Mouse (Mus musculus): ENCODE results near the gene Mt2.
"Not testable (repeated sequence)": the region's sequence is repeated elsewhere in the genome, so short reads cannot be mapped to it uniquely, and the experiment has no call there.

Mt2 gene

DNA sequence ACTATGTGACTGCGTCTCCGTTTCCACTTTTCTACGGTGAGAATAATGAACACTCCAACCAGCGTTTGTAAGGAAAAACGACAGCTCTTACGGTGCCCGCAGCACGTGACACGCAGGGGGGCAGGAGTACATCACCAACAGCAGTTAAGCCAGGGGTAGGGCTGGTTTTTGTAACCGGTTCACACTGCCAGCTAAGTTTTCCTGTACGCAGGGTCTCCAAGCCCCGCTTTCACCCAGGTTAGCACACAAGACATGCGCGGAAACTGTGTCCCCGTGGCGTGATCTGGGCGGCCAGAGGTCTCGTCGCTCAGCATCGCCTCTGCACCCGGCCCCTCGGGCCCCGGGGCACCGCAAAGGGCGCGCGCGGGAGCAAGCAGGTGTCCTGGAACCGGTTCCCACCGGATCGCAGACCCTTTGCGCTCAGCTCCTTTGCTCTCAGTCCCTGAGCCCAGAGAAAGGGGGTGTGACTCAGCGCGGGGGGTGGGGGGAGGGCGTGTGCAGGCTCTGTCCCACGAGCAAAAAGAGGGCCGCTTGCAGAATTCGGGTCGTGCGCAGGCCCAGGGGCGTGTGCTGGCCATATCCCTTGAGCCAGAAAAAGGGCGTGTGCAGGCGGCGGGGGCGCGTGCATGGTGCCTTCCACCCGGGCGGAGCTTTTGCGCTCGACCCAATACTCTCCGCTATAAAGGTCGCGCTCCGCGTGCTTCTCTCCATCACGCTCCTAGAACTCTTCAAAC lies at the start of gene Mt2:
Gene Mt2 (plus strand): TSS at position 590 of the 734 bp plus-strand sequence.
- no peak for DNase-seq (ENCODE audit: low read depth, low spot score)

DNA sequence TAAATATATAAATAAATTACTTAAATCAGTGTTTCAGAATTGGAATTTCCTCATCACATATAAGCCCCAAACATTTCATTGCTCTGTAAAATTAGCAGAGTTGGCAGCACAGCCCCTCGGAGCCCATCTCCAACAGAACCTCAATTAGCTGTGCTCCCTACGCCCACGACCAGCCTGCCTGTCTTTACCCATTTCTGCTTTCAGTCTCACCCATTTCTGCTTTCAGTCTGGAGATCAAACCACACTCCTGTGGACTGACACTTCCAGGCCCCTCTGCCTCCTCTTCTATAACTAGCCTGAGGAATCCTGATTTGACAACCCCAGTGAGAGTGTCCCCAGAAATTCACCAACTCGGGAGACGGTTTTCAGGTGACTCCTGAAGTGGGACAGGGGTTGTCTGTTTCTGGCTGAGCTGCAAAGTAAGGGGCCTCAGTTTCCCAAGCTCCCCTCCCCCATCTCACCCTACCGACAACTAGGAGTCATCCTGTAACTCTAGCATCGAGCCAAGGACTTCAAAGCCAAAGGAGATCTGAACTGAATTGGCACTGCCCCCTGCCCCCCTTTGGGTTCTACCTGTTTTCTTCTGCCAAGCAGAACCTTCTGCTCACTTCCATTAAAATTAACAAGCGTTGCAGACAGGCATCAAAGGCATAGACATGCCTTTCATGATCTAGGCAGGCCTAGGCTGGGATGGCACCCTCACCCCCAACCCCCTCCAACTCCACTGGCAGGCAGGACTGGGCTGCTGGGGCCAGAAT lies 49.6 kb upstream of the Mt2 start:
- no peak for DNase-seq (ENCODE audit: low read depth, low spot score)

DNA sequence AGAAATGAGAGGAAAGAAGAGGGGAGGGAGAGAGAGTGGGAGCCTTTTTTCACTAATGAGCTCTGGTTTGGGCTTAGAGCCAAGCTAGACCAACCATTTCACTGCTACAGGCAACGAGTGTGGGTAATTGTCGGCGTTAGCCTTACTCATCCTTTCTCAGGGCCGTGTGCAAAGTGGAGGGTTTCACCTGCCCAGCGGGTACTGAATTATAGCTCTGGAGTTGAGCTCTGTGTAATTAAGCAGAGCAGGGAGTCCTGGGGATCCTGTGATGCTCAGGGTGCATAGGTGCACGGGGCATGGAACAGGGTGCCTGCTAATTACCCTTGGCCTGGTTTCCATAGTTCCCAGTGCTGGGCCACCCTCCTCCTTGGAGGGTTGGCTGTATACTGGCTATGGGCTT lies 44.8 kb upstream of the Mt2 start:
- no peak for DNase-seq (ENCODE audit: low read depth, low spot score)

DNA sequence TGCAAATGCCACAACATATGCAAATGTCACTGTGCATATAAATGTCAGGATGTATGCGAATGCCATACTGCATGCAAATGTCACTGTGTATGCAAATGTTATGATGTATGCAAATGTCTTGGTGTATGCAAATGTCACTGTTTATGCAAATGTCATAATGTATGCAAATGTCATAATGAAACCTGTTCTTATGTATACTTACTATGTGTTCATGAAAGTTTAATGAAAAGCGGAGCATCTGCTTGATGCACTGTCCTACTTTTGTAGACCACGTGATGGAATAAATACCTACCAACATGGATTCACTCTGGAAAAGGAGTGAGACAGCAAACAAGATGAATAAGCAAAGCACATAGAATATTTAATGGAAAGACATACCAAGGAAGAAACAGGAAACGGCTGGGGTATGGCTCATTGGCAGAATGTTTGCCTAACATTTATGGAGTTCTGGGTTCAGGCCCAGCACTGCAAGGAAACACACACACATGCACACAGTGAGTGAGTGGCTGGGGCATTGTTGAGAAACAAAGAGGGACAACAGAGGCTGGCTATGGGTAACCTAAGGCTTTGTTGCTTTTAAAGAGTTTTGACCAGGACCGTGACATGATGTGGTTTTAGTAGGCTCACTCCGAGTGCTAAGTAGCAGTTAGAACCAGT lies 43.2 kb upstream of the Mt2 start:
- DNase-seq (ENCODE audit: low read depth, low spot score) = no peak

DNA sequence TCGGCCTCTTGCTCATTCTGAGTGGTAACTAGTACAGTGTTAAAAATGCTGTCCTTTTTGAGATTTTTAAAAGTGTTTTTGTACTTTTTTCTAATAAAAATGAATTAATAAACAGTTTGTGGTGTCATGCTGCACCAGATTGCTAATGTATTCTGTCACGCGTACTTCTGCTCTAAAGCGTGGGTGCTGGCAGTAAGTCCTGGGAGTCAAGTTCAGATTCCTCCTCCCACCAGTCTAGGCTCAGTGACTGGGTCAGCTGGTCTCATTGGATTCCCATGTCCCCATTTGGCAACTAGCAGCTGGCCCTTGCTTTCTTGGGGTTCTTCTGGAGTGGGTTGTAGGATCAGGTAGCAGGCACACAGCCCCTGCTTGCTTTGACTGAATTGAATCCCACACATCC lies 42.3 kb upstream of the Mt2 start:
- DNase-seq (ENCODE audit: low read depth, low spot score) = no peak

DNA sequence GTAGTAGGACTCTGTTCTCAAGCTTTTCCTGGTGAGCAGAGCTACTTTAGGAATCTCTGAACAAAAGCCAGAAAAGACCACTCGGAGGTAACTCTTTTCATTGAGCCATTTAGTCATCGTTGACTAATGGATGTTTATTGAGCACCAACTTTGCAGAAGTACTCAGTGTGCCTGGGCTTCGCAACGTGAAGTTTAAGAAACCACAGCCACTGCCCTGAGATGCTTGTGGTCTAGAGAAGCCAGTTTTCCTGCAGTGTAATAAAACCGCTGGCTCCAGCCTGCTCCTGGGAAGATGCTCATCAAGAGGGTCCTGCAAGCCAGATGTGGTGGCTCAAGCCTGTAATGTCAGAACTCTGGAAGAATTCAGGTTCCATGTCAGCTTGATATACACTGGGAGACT lies 40.4 kb upstream of the Mt2 start:
- no peak for DNase-seq (ENCODE audit: low read depth, low spot score)

DNA sequence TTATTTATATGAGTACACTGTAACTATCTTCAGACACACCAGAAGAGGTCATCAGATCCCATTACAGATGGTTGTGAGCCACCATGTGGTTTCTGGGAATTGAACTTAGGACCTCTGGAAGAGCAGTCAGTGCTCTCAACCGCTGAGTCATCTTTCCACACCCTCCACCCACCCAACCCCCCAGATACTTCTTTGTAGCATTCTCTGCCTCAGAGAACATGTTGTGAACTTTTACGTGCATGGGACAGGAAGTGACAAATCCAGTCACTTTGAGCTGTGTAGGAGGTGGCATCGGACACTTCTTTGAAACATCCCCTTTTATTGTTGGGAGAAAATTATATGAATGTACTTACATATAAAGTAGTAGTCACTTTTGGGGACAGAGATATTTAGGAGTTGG lies 37.9 kb upstream of the Mt2 start:
- not testable (repeated sequence) for DNase-seq (ENCODE audit: low read depth, low spot score)

DNA sequence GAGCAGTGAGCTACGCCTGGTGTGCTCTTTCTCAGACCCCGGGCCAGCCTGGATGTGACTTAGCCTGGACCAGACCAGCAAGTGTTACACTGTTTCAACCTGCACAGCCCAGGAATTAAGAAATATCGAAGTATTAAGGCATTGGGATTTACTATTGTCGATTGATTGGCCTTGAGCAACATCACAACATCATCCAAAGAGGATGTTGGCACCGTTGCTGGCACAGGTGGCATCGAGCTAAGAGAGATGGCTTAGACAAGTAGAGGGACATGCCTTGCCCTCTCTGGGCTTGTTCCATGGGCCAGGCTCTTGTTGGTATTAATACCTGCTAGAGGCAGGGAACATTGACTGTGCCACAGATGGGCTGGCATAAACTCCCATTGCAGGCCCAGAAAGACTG lies 36.9 kb upstream of the Mt2 start:
- DNase-seq (ENCODE audit: low read depth, low spot score) = no peak

DNA sequence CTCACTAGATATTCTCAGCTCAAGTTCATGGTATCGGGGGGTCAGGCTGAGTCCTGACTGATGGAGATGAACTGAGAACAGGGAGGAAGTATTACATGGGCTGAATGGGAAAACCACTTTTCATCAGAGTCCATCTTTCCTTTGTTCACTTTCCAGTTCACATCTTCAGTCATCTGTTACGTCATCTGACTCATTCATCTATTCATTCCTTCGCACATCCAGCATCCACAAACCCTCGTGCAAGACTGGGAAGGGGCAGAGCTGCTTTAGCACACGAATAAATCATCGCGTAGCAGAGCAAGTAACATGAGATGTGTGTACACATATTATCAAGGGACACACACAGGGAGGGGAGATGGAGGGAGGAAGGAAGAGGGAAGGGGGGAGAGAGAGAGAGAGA lies 36.3 kb upstream of the Mt2 start:
- DNase-seq (ENCODE audit: low read depth, low spot score) = no peak

DNA sequence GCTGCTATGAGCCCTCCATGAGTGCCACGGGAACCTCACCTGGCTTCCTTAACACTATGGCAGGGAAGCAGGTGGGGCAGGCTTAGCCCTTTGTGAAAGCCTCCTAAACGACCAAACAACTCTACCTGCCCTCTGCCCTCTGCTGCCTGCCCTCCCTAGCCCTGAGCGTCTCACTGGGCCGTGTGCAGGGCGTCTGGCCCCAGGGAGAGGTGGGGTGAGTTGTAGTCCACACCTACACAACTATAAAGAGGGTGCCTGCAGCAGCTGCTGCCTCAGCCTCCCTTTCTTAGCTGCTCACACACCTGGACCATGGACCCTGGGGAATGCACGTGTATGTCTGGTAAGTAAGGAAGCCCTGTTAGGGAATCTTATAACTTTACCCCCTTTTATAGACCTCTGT lies 35.5 kb upstream of the Mt2 start, which contains the start of gene Mt4:
Gene Mt4 (plus strand): TSS at position 265 of the 400 bp plus-strand sequence.
- no peak for DNase-seq (ENCODE audit: low read depth, low spot score)

DNA sequence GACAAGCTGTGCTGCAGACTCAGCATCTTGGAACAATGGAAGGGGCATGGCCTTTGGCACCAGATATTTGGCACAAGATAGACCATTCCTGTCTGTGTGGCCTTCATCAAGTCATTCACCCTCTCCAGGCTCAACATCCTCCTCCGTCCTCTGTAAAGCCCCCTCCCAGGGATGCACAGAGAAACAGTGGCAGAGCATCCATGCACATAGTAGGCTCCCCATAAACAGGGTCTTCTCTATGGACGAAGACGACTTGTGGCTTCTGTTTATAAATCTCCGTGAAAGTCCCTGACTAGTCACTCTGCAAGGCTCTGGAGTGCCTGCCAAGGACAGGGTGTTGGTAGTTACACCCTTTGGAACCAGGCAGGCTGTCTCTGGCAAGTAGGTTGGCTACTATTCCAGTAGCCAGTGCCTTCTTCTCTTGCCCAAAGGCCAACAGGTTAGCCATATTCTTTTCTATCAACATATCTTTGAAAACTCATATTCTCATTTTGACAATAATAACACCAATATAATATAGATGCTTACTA lies 32.1 kb upstream of the Mt2 start:
- no peak for DNase-seq (ENCODE audit: low read depth, low spot score)

DNA sequence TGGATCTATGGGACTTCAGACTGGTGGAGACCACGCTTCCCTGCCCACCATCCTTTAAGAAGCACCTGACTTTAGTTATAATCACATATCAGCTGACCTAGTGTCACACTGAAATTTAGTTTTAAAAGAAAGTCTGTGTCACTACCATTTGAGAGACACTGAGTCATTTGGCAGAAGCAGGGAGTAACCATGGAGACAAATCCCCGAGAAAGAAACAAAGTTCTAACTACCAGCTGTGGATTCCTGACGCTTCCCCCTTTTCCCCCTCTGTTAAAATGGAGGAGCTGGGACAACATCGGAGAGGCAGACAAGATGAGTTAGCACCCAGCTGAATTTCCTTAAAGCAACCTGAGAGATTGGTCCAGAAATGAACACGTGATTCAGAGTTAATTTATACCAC lies 24.2 kb upstream of the Mt2 start:
- no peak for DNase-seq (ENCODE audit: low read depth, low spot score)

DNA sequence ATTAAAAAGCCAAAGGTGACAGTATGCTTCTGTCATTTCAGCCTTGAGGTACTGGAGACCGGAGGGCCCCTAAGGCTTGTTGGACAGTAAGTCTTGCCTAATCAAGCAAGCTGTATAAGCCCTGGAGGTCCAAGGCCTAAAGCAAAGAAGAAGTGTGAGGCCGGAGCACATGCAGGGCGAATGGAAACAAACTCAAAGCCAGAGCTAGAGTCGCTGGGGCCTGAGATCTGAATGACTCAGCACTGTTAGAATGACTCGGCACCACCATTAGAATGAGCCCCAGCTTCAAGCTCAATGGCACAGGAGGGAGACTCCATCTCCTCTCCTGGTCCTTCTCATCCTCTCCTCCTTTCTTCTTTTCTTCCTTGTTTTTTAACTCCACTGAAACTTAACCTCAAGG lies 21.5 kb upstream of the Mt2 start:
- no peak for DNase-seq (ENCODE audit: low read depth, low spot score)

DNA sequence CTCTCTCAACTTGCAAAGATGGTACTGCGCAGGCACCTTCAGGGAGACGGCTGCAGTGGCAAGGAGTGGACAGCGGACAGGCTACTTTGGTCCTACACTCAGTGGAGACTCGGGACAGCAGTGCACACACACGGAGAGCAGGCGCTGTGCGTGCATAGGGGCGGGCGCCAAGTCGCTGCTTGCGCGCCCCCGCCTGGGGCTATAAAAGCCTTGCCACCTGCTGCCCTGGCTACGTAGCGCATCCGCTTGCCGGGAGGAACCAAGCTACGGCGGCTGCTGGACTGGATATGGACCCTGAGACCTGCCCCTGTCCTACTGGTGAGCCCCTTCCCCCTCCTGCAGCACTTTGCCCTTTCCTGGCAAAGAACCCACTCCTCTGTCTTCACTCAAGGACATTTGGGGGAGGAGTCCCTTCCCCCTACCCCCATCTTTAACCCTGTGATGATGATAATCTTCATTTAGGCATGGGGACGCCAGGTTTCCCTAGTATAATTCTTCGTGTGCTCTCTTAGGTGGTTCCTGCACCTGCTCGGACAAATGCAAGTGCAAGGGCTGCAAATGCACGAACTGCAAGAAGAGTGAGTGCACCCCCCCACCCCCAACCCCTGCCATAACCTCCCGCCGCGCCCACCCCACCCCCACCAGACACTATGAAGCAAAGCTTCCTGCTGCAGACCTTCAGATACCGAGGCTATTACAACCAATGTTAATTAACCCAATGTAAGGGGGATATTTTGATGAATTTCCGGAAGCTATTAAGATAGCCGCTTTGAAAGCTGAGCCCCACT lies 19.8 kb upstream of the Mt2 start, which contains the start of gene Mt3:
Gene Mt3 (plus strand): TSS at position 95 of the 788 bp plus-strand sequence.
- DNase-seq (ENCODE audit: low read depth, low spot score) = peak; percentile 31

DNA sequence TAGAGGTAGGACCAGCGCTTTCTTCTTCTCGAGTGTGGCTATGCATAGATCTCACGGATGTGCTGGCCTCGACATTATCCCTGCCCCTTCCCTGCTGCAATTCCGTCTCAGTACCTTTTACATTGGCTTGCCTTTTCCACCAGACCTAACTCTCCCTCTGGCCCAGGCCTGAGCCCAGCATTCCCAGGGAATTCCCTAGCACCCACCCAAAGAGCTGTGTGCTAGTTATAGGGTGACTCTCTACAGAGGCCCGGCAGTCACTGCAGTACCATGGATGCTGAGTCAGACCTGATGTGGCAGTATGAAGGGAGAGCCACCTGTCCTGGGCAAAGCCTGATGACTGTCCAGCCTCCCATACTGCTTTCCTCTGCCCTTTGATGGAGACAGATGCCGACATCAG lies 19.0 kb upstream of the Mt2 start:
- no peak for DNase-seq (ENCODE audit: low read depth, low spot score)

DNA sequence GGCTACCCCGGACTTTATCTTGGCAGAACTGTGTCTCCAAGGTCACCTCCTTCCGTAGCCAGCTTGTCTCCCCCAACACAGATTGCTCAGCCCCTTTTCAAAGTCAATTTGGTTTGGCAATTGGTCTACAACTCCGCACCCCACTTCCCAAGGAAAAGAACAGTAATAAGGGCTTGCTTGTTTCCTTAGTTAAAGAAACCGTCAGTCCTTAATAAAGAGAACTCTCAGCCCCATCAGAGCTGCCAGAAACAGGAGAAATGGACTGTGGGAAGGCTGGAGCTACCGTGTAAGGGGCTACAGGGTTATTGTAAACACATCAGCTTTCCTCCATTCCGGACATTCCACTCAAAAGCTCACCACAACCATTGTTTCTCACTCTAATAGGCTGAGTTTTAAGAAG lies 17.9 kb upstream of the Mt2 start:
- DNase-seq (ENCODE audit: low read depth, low spot score) = no peak

DNA sequence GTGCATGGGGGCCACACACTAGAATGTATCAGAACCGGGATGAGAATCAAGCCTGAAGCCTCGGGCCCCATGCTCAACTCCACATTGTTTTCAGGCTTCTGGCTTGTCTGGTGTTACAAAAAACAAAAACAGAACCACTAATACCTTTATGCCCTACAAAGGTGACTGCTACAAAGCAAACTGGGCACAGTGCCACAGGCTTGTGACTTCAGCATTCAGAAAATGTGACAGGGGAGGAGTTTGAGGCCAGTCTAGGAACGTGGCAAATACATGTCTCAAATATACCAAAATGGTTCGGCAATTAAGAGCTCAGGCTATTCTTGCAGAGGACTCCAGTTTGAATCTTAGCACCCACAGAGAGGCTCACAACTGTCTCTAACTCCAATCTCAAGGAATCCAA lies 16.4 kb upstream of the Mt2 start:
- DNase-seq (ENCODE audit: low read depth, low spot score) = no peak

DNA sequence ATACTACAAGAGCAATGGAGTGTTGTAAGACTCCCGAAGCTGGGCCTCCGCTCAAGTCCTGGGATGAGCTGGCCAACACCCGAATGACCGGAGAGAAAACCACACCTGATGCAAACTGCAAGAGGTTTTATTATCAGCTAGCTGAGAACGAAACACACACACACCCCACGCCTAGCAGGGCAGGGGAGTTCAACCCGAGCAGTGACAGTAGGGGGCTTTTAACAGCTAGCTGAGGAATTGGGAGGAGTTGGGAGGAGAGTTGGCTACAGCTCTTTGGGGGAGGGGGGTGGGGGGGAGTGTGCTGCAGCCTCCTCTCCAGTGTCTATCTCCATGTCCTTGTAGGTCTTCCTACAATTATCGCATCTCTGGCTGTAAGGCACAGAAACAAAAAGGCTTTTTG lies 6.7 kb upstream of the Mt2 start:
- DNase-seq (ENCODE audit: low read depth, low spot score) = not testable (repeated sequence)

DNA sequence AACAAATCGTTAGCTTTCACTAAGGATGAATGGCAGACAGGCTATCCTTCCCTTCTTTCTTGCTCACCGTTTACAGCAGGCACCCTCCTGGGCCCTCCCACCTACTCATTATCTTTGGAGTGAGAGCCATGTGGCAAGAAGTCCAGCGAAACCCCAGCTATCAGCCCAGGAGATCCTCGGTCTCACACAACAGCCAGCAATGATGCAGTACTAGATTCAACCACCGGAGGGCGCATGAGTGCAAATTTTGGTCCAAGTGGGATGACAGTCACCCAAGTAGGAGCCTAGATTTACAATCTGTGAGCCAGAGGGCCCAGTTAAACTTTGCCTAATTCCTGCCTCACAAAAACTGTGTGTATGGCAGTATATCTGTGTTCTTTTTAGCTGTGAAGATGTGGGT lies 5.2 kb upstream of the Mt2 start:
- peak; percentile 79 for DNase-seq (ENCODE audit: low read depth, low spot score)

DNA sequence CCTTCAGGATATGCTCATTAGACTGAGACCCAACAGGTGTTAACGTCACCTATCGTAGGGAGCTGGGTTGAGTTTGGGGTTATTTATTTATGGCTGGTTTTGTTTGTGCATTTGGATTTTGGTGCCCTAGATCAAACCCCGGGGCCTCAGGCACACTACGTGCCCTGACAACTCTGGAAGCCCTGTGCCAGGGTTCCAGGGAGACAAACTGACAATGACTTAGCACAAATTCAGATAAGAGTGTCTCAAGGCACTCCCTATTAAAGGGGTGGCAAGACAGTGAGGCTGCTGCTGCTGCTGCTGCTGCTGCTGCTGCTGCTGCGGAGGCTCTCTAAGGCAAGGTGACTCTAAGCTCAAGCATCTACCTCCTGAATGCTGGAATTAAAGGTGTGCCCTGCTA lies 2.9 kb upstream of the Mt2 start:
- DNase-seq (ENCODE audit: low read depth, low spot score) = no peak

DNA sequence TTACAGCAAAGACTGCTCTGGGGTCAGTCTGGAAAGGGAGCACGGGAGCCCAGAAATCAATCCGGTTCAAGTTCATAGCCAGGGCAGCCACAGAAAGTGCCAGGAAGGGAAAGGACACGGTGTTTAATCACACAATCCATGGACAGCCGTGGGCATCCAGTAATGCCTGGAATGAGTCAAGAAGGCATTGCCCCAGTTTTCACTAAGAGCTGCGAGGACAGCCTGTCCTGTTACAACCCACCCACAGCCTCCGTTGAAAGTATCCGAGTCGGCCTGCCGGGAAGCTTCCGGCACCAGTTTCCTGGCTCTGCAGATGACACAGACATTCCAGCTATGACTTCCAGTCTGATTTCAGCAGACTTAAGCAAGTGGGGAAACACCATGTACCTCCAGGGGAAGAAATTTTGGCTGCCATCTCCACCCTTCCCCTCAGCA lies 1.1 kb upstream of the Mt2 start:
- DNase-seq (ENCODE audit: low read depth, low spot score) = no peak
